ENCODE assay signal across 8 mouse cellular contexts in the genomic region with DNA sequence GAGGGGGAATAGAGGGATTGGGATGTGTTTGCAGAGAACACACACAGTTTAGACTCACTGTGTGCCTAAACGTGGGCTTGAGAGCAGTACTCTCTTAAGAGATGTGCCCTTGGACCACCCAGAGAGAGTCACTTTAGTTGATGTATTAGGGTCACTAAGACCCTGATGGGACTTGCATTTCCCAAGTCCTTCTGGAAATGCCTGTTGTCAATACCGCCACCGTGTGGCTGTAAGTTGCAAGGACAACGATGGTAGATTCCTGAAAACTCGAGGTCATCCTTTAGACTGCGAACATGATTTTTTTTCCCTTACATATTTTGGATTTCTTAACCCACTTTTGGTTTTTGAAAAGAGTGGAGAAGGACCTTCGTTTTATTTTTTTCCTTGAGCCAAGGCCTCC. TPM values are rescaled to one million over a fixed set of nuclear protein-coding genes. Genes with fewer than 3 reads are reported as not detected.
A peak's percentile ranks its signal among the peaks of the same experiment; 100 is the strongest.
DNase-seq lines count a peak whose midpoint lies in the region; ATAC-seq and TF ChIP-seq lines count a peak whose summit lies in the region.

No protein-coding gene starts in this region.

- H3K4me1 ChIP-seq in ES-E14 (ENCODE audit: control insufficient read depth in 2 of 2, insufficient read depth in 2 of 2, low read length in 2 of 2, poor library complexity in 1 of 2) = peaks cover 2% of the 10 kb centered on the region in 2 experiments; a peak in 2 of 4 replicates
- H3K4me1 ChIP-seq in embryonic facial prominence, embryonic 13.5 days = peaks cover 8% of the 10 kb centered on the region

- 3% methylated on average over 7 of the region's 7 CpGs for WGBS in embryonic facial prominence, embryonic 13.5 days

- no peaks in the 10 kb centered on the region; the same call in 1 of the 2 replicates for H3K36me3 ChIP-seq in ES-E14 (ENCODE audit: control insufficient read depth, insufficient read depth, low read length, poor library complexity, severe bottlenecking)
- no peaks in the 10 kb centered on the region for H3K36me3 ChIP-seq in embryonic facial prominence, embryonic 13.5 days

- no peak overlapping the region for H3K9ac ChIP-seq in ES-E14 (ENCODE audit: insufficient read depth, low read depth, low read length, poor library complexity, severe bottlenecking)
- no peak overlapping the region for H3K9ac ChIP-seq in embryonic facial prominence, embryonic 13.5 days

- in situ Hi-C loops in ES-E14 (cut with MboI; ENCODE audit: low sequenced_read_pairs in 2 of 2, unreplicated experiment in 2 of 2) = loop anchor here in 1 of 2 experiments (25.0 kb wide), 1 partner anchor 180 kb away; no protein-coding TSS in a partner anchor

- H3K4me3 ChIP-seq in ES-E14 (ENCODE audit: insufficient read depth in 1 of 2, low read depth in 1 of 2, low read length in 2 of 2, poor library complexity in 1 of 2, severe bottlenecking in 1 of 2) = no peak overlapping the region
- no peak overlapping the region for H3K4me3 ChIP-seq in embryonic facial prominence, embryonic 13.5 days

- no peaks in the 10 kb centered on the region for H3K27me3 ChIP-seq in embryonic facial prominence, embryonic 13.5 days

- H3K9me3 ChIP-seq in ES-E14 (ENCODE audit: control insufficient read depth, insufficient read depth, low read depth, low read length) = no peaks in the 10 kb centered on the region
- H3K9me3 ChIP-seq in embryonic facial prominence, embryonic 13.5 days = no peaks in the 10 kb centered on the region

- H3K4me2 ChIP-seq in embryonic facial prominence, embryonic 13.5 days = peak overlapping the region; percentile 64; the same call in 1 of the 2 replicates

- ATAC-seq in embryonic facial prominence, embryonic 13.5 days (ENCODE audit: insufficient number of reproducible peaks, insufficient read depth, low FRiP score, low TSS enrichment, low read depth) = no peak
- no peak for ATAC-seq in megakaryocyte-erythroid progenitor cell, adult 5-6 weeks (replicated peaks; ENCODE audit: low FRiP score, low TSS enrichment, poor library complexity, severe bottlenecking)

- peak; percentile 63 for DNase-seq in ES-E14 (ENCODE audit: low read depth, low spot score)
- DNase-seq in adrenal gland, postnatal 25 days = peak; percentile 44
- DNase-seq in heart, postnatal 4 days = peak; percentile 71
- DNase-seq in layer of hippocampus, adult 9-10 months (ENCODE audit: low spot score) = peak; percentile 24
- DNase-seq in lung, postnatal 10 days = peak; percentile 64
- peak; percentile 26 for DNase-seq in right cerebral cortex, postnatal 14 days

- no peak overlapping the region for H3K27ac ChIP-seq in ES-E14 (ENCODE audit: insufficient read depth, low read depth, low read length, poor library complexity, severe bottlenecking)
- H3K27ac ChIP-seq in embryonic facial prominence, embryonic 13.5 days = no peak overlapping the region

TF ChIP-seq in ES-E14, 5 proteins besides CTCF, POLR2A, EP300 and RAD21:
- TF ChIP-seq HCFC1 (IDR thresholded peaks at IDR 0.05; ENCODE audit: borderline replicate concordance, insufficient read depth, low read length) (no peak), ZC3H11A (IDR thresholded peaks at IDR 0.05; ENCODE audit: borderline replicate concordance, low read depth, low read length) (peak; percentile 88)

RNA-seq across cellular contexts. Expression of a gene that starts 1.1 kb away (rescaled TPM):
- 18.1 and 22.2 TPM in 2 replicates for total RNA-seq in ES-E14 (2012; rRNA removed)
- total RNA-seq in adrenal gland, postnatal 25 days (2021) = 7.5 and 11.7 TPM in 2 replicates
- polyA plus RNA-seq in embryonic facial prominence, embryonic 13.5 days (2015; fragmentation: Nextera tagmentation; extraction: Ambion mirVana) = 40.3 and 51.6 TPM in 2 replicates
- 10 to 100 TPM; 12.7 to 13.9 TPM for total RNA-seq in heart, postnatal 4 days (2021)
- 42.2 and 54.3 TPM in 2 replicates for total RNA-seq in megakaryocyte-erythroid progenitor cell, adult 5-6 weeks (2014; fragmentation: Nextera tagmentation)
- 71.1 and 89.7 TPM in 2 replicates for total RNA-seq in megakaryocyte-erythroid progenitor cell, adult 5-6 weeks (2017)

RNA-seq across cellular contexts. Expression of a gene that starts 5.0 kb away (rescaled TPM):
- not detected in 2 replicates for total RNA-seq in ES-E14 (2012; rRNA removed)
- not detected in 2 replicates for total RNA-seq in adrenal gland, postnatal 25 days (2021)
- not detected in 2 replicates for polyA plus RNA-seq in embryonic facial prominence, embryonic 13.5 days (2015; fragmentation: Nextera tagmentation; extraction: Ambion mirVana)
- total RNA-seq in heart, postnatal 4 days (2021) = not detected
- not detected in 2 replicates for total RNA-seq in megakaryocyte-erythroid progenitor cell, adult 5-6 weeks (2014; fragmentation: Nextera tagmentation)
- total RNA-seq in megakaryocyte-erythroid progenitor cell, adult 5-6 weeks (2017) = not detected in 2 replicates
